7 mouse cellular contexts compared by ENCODE assay signal in genomic region chr7:116236608-116237007, GRCm38 (mm10).
DNase-seq lines count a peak whose midpoint lies in the region; ATAC-seq and TF ChIP-seq lines count a peak whose summit lies in the region.

No protein-coding gene starts in this region.

- TF ChIP-seq POLR2A in small intestine, adult 2 months (IDR thresholded peaks at IDR 0.05; ENCODE audit: low read depth, low read length): no peak

- H3K9ac ChIP-seq in forebrain, embryonic 16.5 days (replicated peaks; ENCODE audit: low read depth, low read length): peak overlapping the region; percentile 59
- no peak overlapping the region for H3K9ac ChIP-seq in limb, embryonic 15.5 days

- H3K4me1 ChIP-seq in forebrain, embryonic 16.5 days (replicated peaks; ENCODE audit: control insufficient read depth, insufficient read depth, low read length): peaks cover 17% of the 10 kb centered on the region
- peaks cover 16% of the 10 kb centered on the region for H3K4me1 ChIP-seq in limb, embryonic 15.5 days
- peaks cover 20% of the 10 kb centered on the region for H3K4me1 ChIP-seq in small intestine, adult 2 months (ENCODE audit: control insufficient read depth, insufficient read depth, insufficient read length, low read length)

- peak overlapping the region; percentile 98 for H3K4me2 ChIP-seq in forebrain, embryonic 16.5 days (ENCODE audit: low read length)
- peak overlapping the region; percentile 96 for H3K4me2 ChIP-seq in limb, embryonic 15.5 days

- H3K27ac ChIP-seq in left cerebral cortex, adult 2 months: no peak overlapping the region
- H3K27ac ChIP-seq in forebrain, embryonic 16.5 days (ENCODE audit: low read length): no peak overlapping the region
- H3K27ac ChIP-seq in limb, embryonic 15.5 days: no peak overlapping the region
- no peak overlapping the region for H3K27ac ChIP-seq in small intestine, adult 2 months (ENCODE audit: insufficient read depth, low read depth, low read length)

- 47% methylated on average over 8 of the region's 8 CpGs for WGBS in forebrain, embryonic 16.5 days
- WGBS in limb, embryonic 15.5 days: 62% methylated on average over 8 of the region's 8 CpGs
- 33% methylated on average over 8 of the region's 8 CpGs for WGBS in small intestine, adult 2 months

- no peaks in the 10 kb centered on the region for H3K9me3 ChIP-seq in forebrain, embryonic 16.5 days (ENCODE audit: control insufficient read depth, low read length)
- no peaks in the 10 kb centered on the region for H3K9me3 ChIP-seq in limb, embryonic 15.5 days

- intact Hi-C loops in left cerebral cortex, adult 2 months (cut with DNase I): loop anchor here (2.0 kb wide), 1 partner anchor 50 kb away; no protein-coding TSS in a partner anchor

- no peaks in the 10 kb centered on the region for H3K36me3 ChIP-seq in forebrain, embryonic 16.5 days (ENCODE audit: control insufficient read depth, insufficient read depth)
- H3K36me3 ChIP-seq in limb, embryonic 15.5 days: no peaks in the 10 kb centered on the region
- no peaks in the 10 kb centered on the region for H3K36me3 ChIP-seq in small intestine, adult 2 months (ENCODE audit: control insufficient read depth, insufficient read depth, low read length)

- DNase-seq in left cerebral cortex, adult 2 months (ENCODE audit: extremely low spot score in 1 of 2, low spot score in 2 of 2): no peak
- DNase-seq in left cerebral cortex, adult 9 months (ENCODE audit: low spot score in 2 of 2): no peak
- DNase-seq in cerebellum, postnatal 4 days (ENCODE audit: low spot score in 2 of 2): no peak

- peak overlapping the region; percentile 68 for H3K4me3 ChIP-seq in left cerebral cortex, adult 2 months
- H3K4me3 ChIP-seq in forebrain, embryonic 16.5 days (replicated peaks; ENCODE audit: low read length): peak overlapping the region; percentile 53
- H3K4me3 ChIP-seq in limb, embryonic 15.5 days: 0 out of 2 replicates have a peak overlapping the region, but pooled peaks have one; percentile 45
- peak overlapping the region; percentile 24; the same call in 1 of the 2 replicates for H3K4me3 ChIP-seq in small intestine, adult 2 months (ENCODE audit: low read depth, low read length)

- ATAC-seq in forebrain, embryonic 16.5 days: no peak
- no peak for ATAC-seq in limb, embryonic 15.5 days (ENCODE audit: insufficient number of reproducible peaks, low FRiP score, low TSS enrichment, low read depth)
- ATAC-seq in CD4-positive, CD25-positive, alpha-beta regulatory T cell, adult 4 months: no peak

- H3K27me3 ChIP-seq in forebrain, embryonic 16.5 days (replicated peaks; ENCODE audit: control insufficient read depth, insufficient read depth, low read length): no peaks in the 10 kb centered on the region; the same call in 1 of the 2 replicates
- peaks cover 22% of the 10 kb centered on the region for H3K27me3 ChIP-seq in limb, embryonic 15.5 days
- no peaks in the 10 kb centered on the region for H3K27me3 ChIP-seq in small intestine, adult 2 months (ENCODE audit: control insufficient read depth, insufficient read depth, low read length)

- no peak for TF ChIP-seq CTCF in left cerebral cortex, adult 2 months (IDR thresholded peaks at IDR 0.05)
- no peak for TF ChIP-seq CTCF in small intestine, adult 2 months (IDR thresholded peaks at IDR 0.05; ENCODE audit: extremely low read depth, insufficient read length, insufficient replicate concordance, low read depth, low read length)
